Mouse (Mus musculus): ENCODE measurements around the gene Gm2431. TPM values are rescaled to one million over a fixed set of nuclear protein-coding genes. Genes with fewer than 3 reads are reported as not detected.
"Not testable (repeated sequence)": the region's sequence is repeated elsewhere in the genome, so short reads cannot be mapped to it uniquely, and the experiment has no call there.

Gm2431 gene
- polyA plus RNA-seq (2014; fragmentation: Nextera tagmentation; extraction: Ambion mirVana) = not detected in 2 replicates

- ATAC-seq (ENCODE audit: insufficient number of reproducible peaks, low FRiP score, low TSS enrichment, low read depth); H3K27ac ChIP-seq (replicated peaks; ENCODE audit: low read depth, low read length); DNase-seq (ENCODE audit: low spot score); H3K4me1 ChIP-seq (ENCODE audit: control insufficient read depth, insufficient read depth, low read length); H3K9ac ChIP-seq (ENCODE audit: low read length); H3K4me3 ChIP-seq (ENCODE audit: low read depth, low read length); H3K27me3 ChIP-seq (ENCODE audit: control insufficient read depth, insufficient read depth, low read length); H3K4me2 ChIP-seq (ENCODE audit: low read depth, severe bottlenecking); H3K36me3 ChIP-seq (ENCODE audit: control insufficient read depth, insufficient read depth, low read length); H3K9me3 ChIP-seq (ENCODE audit: control insufficient read depth, low read length): not testable (repeated sequence)
- WGBS = 63% methylated on average over 1 of the region's 1 CpGs
Measured at GRCm38 (mm10) chr7:142258254-142258653, at the start of gene Gm2431. Gm2431 (minus strand) TSS chr7:142258354.

GRCm38 (mm10) chr7:142303929-142304328 lies 45.8 kb upstream of the Gm2431 start:
- H3K4me3 ChIP-seq (ENCODE audit: low read depth, low read length); DNase-seq (ENCODE audit: low spot score): not testable (repeated sequence)
- WGBS = 93% methylated on average over 1 of the region's 1 CpGs

GRCm38 (mm10) chr7:142303249-142303648 lies 45.1 kb upstream of the Gm2431 start, which contains the start of gene Krtap5-4:
Krtap5-4 (plus strand) TSS chr7:142303549.
- ATAC-seq (ENCODE audit: insufficient number of reproducible peaks, low FRiP score, low TSS enrichment, low read depth) = no peak
- H3K27me3 ChIP-seq (ENCODE audit: control insufficient read depth, insufficient read depth, low read length) = no peaks in the 10 kb centered on the region
- WGBS = 56% methylated on average over 3 of the region's 3 CpGs
- no peak within 1 kb of the TSS for H3K9ac ChIP-seq (ENCODE audit: low read length)
- H3K9me3 ChIP-seq (ENCODE audit: control insufficient read depth, low read length) = no peaks in the 10 kb centered on the region
- H3K4me3 ChIP-seq (ENCODE audit: low read depth, low read length) = no peak within 1 kb of the TSS
- no peak within 1 kb of the TSS for H3K4me2 ChIP-seq (ENCODE audit: low read depth, severe bottlenecking)
- H3K4me1 ChIP-seq (ENCODE audit: control insufficient read depth, insufficient read depth, low read length) = no peaks in the 10 kb centered on the region
- H3K27ac ChIP-seq (replicated peaks; ENCODE audit: low read depth, low read length) = no peak within 1 kb of the TSS
- no peaks in the 10 kb centered on the region for H3K36me3 ChIP-seq (ENCODE audit: control insufficient read depth, insufficient read depth, low read length)
- DNase-seq (ENCODE audit: low spot score) = no peak

More at GRCm38 (mm10) chr7:142303929-142304328, 45.8 kb upstream of the Gm2431 start:
- not testable (repeated sequence) for H3K36me3 ChIP-seq (ENCODE audit: control insufficient read depth, insufficient read depth, low read length); ATAC-seq (ENCODE audit: insufficient number of reproducible peaks, low FRiP score, low TSS enrichment, low read depth); H3K27ac ChIP-seq (replicated peaks; ENCODE audit: low read depth, low read length); H3K9ac ChIP-seq (ENCODE audit: low read length); H3K4me2 ChIP-seq (ENCODE audit: low read depth, severe bottlenecking); H3K27me3 ChIP-seq (ENCODE audit: control insufficient read depth, insufficient read depth, low read length); H3K4me1 ChIP-seq (ENCODE audit: control insufficient read depth, insufficient read depth, low read length); H3K9me3 ChIP-seq (ENCODE audit: control insufficient read depth, low read length)

- not testable (repeated sequence) for ATAC-seq (ENCODE audit: insufficient number of reproducible peaks, low FRiP score, low TSS enrichment, low read depth); DNase-seq (ENCODE audit: low spot score); H3K9ac ChIP-seq (ENCODE audit: low read length); H3K4me1 ChIP-seq (ENCODE audit: control insufficient read depth, insufficient read depth, low read length); H3K36me3 ChIP-seq (ENCODE audit: control insufficient read depth, insufficient read depth, low read length); H3K4me3 ChIP-seq (ENCODE audit: low read depth, low read length); H3K27me3 ChIP-seq (ENCODE audit: control insufficient read depth, insufficient read depth, low read length); H3K27ac ChIP-seq (replicated peaks; ENCODE audit: low read depth, low read length); H3K4me2 ChIP-seq (ENCODE audit: low read depth, severe bottlenecking); H3K9me3 ChIP-seq (ENCODE audit: control insufficient read depth, low read length)
Measured at GRCm38 (mm10) chr7:142297018-142297417, 38.9 kb upstream of the Gm2431 start, which contains the start of gene Krtap5-1. Krtap5-1 (minus strand) TSS chr7:142297118.

GRCm38 (mm10) chr7:142296108-142296507 lies 38.0 kb upstream of the Gm2431 start:
- not testable (repeated sequence) for H3K9ac ChIP-seq (ENCODE audit: low read length); H3K27ac ChIP-seq (replicated peaks; ENCODE audit: low read depth, low read length); H3K9me3 ChIP-seq (ENCODE audit: control insufficient read depth, low read length); H3K36me3 ChIP-seq (ENCODE audit: control insufficient read depth, insufficient read depth, low read length); H3K27me3 ChIP-seq (ENCODE audit: control insufficient read depth, insufficient read depth, low read length); H3K4me1 ChIP-seq (ENCODE audit: control insufficient read depth, insufficient read depth, low read length); H3K4me2 ChIP-seq (ENCODE audit: low read depth, severe bottlenecking); ATAC-seq (ENCODE audit: insufficient number of reproducible peaks, low FRiP score, low TSS enrichment, low read depth); H3K4me3 ChIP-seq (ENCODE audit: low read depth, low read length); DNase-seq (ENCODE audit: low spot score)
- WGBS = 15% methylated on average over 4 of the region's 4 CpGs

GRCm38 (mm10) chr7:142295418-142295817 lies 37.3 kb upstream of the Gm2431 start:
- Histone ChIP-seq H3K27ac (replicated peaks; ENCODE audit: low read depth, low read length) (no peak overlapping the region), H3K9ac (ENCODE audit: low read length) (no peak overlapping the region)

GRCm38 (mm10) chr7:142293851-142294250 lies 35.7 kb upstream of the Gm2431 start:
- not testable (repeated sequence) for ATAC-seq (ENCODE audit: insufficient number of reproducible peaks, low FRiP score, low TSS enrichment, low read depth); H3K27ac ChIP-seq (replicated peaks; ENCODE audit: low read depth, low read length); H3K4me3 ChIP-seq (ENCODE audit: low read depth, low read length); H3K9ac ChIP-seq (ENCODE audit: low read length); H3K27me3 ChIP-seq (ENCODE audit: control insufficient read depth, insufficient read depth, low read length); H3K36me3 ChIP-seq (ENCODE audit: control insufficient read depth, insufficient read depth, low read length); H3K4me2 ChIP-seq (ENCODE audit: low read depth, severe bottlenecking); H3K4me1 ChIP-seq (ENCODE audit: control insufficient read depth, insufficient read depth, low read length); H3K9me3 ChIP-seq (ENCODE audit: control insufficient read depth, low read length)
- WGBS = 0% methylated on average over 2 of the region's 2 CpGs
- peak; percentile 61 for DNase-seq (ENCODE audit: low spot score)

More at GRCm38 (mm10) chr7:142295418-142295817, 37.3 kb upstream of the Gm2431 start:
- Histone ChIP-seq H3K9me3 (ENCODE audit: control insufficient read depth, low read length) (no peaks in the 10 kb centered on the region), H3K4me2 (ENCODE audit: low read depth, severe bottlenecking) (no peak overlapping the region), H3K4me3 (ENCODE audit: low read depth, low read length) (no peak overlapping the region), H3K36me3 (ENCODE audit: control insufficient read depth, insufficient read depth, low read length) (no peaks in the 10 kb centered on the region), H3K27me3 (ENCODE audit: control insufficient read depth, insufficient read depth, low read length) (no peaks in the 10 kb centered on the region), H3K4me1 (ENCODE audit: control insufficient read depth, insufficient read depth, low read length) (no peaks in the 10 kb centered on the region)
- ATAC-seq (ENCODE audit: insufficient number of reproducible peaks, low FRiP score, low TSS enrichment, low read depth) = no peak
- no peak for DNase-seq (ENCODE audit: low spot score)

- H3K36me3 ChIP-seq (ENCODE audit: control insufficient read depth, insufficient read depth, low read length); H3K27ac ChIP-seq (replicated peaks; ENCODE audit: low read depth, low read length); H3K27me3 ChIP-seq (ENCODE audit: control insufficient read depth, insufficient read depth, low read length); H3K4me3 ChIP-seq (ENCODE audit: low read depth, low read length); ATAC-seq (ENCODE audit: insufficient number of reproducible peaks, low FRiP score, low TSS enrichment, low read depth); H3K4me1 ChIP-seq (ENCODE audit: control insufficient read depth, insufficient read depth, low read length); H3K9me3 ChIP-seq (ENCODE audit: control insufficient read depth, low read length); DNase-seq (ENCODE audit: low spot score); H3K4me2 ChIP-seq (ENCODE audit: low read depth, severe bottlenecking); H3K9ac ChIP-seq (ENCODE audit: low read length): not testable (repeated sequence)
- 24% methylated on average over 9 of the region's 9 CpGs for WGBS
Measured at GRCm38 (mm10) chr7:142285910-142286612, 27.9 kb upstream of the Gm2431 start.
